Mouse (Mus musculus) spleen, postnatal 36 days (tissue): ENCODE data around the gene Nav2.

ENCODE experiments used
- DNase-seq, 2 experiments: peaks; one replicate each; pipeline ENCODE4 v3.0.0; 2022; ENCODE audit warnings: low spot score in 2 of 2, mixed read lengths in 1 of 2

The Nav2 gene

DNA sequence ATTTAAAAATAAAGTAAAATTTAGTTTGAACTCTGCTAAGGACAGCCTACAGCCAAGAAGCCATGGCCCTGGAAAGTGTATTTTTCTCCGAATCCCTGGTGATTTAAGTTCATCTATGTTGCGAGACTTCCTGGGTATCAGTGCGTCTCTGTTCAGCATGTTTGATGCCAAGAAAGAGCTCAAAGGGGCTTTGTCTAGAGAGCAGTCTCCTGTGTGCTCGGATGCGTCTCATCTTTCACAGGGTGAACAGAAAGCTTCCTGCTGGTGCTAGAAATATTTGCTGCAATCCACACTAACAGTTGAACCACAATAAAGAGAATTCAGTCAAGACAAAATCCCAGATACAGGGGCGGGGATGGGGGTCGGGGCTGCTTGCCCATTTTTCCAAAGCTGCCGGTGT lies 572.4 kb downstream of the Nav2 start:
- no peak for DNase-seq

DNA sequence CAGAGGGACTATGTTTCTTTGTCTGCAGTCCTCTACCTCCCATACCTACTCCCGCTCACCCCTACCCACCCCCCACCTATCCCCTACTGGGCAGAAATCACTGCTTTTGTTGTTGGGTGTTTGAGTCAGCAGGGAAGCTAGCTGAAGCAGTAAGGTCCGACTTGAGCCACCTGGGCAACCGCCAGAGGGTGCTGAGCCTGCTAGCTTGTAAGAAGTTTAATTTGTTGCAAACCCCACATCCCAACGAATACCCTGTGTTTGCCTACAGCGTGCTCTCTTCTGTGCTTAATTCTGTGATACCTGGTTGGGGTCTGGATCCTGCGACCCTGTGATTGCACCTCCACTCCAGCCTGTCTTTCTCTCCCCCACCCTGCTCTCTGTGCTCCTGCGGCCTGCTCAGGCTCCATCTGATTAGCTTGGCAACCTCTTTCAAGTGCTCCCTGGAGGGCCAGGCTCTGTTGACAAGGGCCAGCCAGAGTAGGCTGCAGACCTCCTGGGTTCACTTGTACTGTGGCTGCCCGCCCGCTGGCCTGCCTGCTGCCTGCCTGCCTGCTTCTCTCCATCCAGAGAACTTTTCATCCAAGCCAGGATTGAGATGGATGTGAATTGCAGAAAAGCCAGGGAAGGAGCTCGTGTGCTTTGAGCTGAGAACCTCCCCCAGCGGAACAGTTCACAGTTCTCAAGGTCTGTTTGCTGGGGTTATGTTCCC lies 575.7 kb downstream of the Nav2 start:
- DNase-seq: no peak

DNA sequence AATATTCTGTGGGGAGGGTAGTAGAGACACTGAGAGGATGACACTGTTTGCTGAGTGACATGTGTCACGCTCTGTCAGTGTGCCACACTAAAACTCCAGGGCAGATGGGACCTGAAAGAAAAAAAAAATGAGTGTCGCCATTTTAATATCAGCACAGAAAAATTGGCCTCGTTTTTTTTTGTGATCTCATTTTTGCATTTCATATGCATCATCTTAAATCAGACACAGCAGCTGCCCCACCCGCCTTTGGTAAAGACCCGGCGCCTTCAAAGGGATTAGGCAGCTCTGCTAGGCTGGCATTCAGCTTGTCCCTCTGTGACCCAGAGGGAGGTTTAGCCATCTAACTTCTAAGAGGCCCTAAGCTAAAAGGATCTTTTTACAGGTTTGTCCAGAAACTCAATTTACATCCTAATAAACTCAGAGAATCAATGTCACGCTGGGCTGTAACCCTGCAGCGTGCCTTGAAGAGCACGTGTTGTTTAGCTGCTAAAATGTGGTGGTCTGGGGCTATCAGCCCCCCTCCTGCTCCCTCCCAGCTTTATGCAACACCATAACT lies 576.9 kb downstream of the Nav2 start:
- DNase-seq: no peak

DNA sequence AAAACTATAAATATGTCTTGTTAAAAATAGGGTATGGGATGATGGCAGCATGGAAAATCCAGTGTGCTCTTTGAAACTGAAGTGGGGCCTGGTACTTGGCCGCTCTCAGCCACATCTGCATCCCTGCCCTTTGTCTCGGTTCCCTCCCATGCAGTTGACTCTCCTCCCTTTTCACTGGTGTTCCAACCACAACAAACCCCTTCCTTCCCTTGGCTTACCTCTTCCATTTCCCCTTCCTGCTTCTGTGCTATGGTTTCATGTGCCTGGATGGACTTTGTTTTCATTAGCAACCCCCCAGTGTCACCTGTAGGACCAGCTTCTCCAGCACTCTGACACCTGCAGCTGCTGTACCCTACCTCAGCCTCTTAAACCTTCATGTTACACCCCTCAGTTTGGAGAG lies 578.8 kb downstream of the Nav2 start:
- DNase-seq: no peak

DNA sequence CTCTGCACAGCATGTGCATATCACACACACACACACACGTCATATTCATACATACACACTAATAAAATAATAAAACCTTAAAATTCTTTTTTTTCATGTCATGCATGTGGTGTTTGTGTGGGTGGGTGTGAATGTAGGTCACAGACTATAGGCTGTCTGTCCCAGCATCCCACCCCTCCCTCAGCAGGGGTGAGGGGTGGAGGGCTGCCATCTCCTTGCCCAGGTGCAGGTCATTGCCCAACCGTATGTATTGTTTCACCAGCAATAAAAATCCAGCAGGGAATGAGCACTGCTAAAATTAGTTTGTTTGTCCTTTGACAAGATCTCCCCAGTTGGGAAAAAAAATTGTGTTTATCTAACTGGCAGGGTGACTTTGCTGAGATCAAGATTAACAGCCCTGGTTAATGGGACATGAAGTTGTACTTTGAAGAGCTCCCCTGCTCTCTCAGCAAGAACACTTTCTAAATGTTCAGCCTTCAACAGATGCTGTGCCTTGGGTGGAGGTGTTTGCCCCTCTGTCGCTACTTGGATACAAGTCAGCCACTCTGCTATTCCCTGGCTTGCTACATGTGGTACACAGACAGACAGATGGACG lies 580.1 kb downstream of the Nav2 start:
- no peak for DNase-seq

DNA sequence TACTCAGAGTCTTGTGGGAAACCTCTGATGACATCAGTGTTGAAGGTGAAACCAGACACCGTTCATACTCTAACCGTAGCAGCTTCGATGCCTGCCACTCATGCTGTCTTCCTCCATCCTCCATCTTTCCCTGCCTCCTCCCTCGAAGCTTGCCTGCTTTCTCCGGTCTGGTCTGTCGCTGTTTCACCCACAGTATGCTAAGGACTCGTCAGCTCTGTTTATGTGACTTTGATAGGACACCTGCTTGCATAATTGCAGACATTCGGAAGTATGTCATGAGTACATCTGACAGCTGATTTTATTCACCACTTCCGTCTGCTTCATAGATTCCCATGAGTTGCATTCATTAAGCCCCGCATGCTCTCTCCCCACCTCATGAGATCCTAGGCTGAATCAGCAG lies 582.3 kb downstream of the Nav2 start:
- DNase-seq: no peak

DNA sequence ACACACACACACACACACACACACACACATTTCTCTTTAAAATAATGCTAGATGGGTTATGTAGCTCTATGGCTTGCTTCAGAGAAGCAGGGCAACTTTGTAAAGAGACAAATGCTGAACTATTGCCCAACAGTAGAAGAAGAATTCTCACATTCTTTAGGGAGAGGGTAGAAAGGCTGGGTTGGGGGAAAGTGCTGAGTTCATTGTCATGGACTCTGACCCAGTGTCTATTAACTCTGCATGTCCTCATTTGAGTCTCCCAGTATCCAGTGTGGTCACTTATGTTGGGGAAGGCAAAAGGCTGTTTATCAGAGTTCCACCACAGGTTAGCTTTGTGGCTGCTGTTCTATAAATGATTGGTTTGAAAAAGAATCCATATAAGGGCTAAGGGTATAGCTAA lies 584.1 kb downstream of the Nav2 start:
- no peak for DNase-seq

DNA sequence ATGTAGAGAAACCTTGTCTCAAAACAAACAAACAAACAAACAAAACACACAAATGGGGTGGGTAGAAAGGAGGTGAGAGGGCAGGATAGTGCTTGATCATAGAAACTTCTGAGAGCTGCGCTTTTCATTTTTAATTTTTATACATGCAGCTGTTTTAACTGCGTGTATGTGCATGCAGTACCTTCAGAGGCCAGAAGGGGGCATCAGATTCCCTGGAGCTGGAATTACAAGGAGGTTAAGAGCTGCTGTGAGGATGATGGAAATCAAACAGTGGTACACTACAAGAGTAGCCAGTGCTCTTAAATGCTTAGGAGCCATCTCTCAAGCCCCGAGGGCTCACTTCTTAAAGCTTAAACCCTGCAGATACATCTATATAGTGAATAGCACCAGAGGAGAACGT lies 584.7 kb downstream of the Nav2 start:
- peak in 1 of 2 experiments; percentile 6 for DNase-seq

DNA sequence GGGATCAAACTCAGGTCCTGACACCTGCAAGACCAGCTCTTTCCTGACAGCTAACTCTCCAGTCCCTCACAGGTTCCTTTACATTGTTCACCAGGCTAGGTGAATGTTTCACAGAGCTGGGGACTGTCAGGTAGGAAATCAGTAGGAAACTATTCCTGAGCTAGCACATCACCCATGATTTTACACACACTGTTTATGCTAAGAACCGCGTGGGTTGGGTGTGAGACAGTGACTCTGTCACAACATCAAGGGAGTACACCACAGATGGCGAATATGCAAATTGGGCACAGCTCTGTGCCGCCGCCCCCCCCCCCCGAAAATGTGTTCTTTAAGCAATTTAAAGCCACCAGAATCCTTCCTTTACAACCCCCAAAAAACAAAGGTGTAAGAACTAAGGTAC lies 586.1 kb downstream of the Nav2 start:
- DNase-seq: no peak

DNA sequence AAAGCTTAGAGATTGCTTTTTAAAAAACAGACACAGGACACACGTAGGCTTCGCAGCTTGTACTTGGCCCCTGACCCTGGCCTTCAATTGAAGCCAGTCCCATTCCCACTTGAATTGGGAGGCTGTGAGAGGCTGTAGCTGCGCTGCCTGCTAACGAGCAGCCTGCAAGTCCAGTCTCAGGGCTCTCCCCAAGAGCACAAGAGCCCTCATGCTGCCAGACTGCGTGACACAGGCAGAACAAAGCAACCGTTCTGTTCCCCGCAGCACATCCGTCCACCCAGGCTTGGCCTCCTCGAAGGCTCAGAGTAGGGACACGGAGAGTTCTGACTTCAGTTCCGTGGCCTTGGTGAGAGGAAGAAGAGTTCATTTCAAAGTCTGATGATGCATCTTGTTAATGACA lies 587.6 kb downstream of the Nav2 start:
- no peak for DNase-seq

DNA sequence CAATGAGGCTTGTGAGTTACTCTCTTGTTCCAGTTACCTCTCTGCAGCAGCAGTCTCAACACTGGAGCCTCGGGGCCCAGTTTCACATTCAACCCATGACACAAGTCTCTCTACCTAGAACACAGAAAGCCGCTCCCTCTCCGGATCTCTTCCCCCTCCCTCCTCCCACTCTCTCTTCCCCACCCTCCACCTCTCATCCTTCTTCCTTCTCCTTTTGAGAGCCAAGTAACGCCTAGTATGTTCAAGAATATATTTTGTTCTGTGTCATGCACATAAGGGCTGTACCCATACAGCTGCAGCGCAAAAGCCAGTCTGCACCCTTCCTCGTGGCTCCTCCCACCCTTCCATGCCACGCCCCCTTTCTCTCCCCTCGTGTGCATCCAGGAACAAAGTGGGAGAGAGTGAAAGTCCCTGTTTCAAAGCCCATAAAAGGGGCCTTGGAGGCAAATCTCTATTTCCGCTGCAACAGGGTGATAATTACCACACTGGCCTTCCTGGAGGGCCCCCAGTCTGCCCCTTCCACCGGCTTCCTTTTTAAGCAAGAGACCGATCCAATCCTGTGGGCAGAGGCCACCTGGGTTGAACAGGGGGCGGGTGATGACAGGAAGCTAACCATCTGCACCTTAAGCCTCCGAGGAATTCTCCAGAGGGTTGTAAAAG lies 588.4 kb downstream of the Nav2 start:
- peak in 1 of 2 experiments; percentile 1 for DNase-seq

DNA sequence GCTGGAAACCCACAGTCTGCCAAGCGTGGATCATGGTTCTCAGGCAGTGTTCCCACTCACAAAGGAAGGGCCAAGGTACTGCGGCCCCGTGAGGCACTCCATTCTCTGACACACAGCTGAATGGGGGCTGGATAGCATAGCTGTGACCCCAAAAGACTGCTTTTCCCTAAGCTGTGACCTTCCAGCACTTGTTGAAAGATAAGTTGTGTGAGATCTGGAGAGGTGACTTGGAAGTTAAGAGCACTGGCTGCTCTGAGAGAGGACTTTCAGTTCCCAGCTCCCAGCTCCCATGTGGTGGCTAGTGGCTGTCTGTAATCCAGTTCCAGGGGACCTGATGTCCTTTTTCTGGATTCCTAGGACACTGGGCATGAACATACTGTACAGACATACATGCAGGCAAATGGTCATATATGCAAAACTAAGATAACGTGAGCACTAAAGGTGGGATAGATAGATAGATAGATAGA lies 588.9 kb downstream of the Nav2 start:
- no peak for DNase-seq

DNA sequence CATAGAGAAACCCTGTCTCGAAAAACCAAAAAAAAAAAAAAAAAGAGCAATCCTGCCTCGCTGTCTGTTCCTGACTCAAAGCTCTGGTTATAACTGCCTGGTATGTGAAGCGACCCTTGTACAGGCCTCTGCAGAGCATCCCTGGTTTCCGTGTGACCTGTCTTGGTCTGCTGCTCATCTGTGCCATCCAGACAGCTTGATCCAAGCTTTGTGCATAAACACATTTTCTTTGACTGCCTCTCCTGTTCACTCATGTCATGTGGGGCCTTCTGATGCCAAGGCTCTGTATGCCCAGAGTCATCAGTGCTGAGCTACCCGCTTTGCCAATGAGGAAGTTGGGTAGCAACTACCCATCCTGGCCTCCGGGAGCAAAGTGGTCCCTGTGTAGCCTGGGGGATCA lies 591.1 kb downstream of the Nav2 start:
- DNase-seq: no peak

DNA sequence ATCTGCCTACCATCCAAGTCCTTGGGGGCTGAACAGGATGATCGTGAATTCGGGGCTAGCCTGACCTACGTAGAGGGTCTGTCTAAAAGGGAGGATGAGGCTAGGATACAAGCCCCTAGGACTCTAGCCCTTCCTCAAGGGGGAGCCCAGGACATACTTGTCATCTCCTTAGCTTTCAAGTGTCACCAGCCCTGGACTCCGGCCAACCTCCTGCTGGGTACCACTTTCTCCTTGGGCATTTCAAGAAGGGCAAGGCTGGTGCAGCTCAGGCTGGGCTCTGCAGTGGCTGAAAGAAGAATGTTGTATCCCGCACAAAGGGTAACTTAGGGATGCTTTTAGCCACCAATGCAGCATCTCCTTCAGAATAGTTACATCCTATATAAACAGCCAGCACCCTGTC lies 592.4 kb downstream of the Nav2 start:
- no peak for DNase-seq

DNA sequence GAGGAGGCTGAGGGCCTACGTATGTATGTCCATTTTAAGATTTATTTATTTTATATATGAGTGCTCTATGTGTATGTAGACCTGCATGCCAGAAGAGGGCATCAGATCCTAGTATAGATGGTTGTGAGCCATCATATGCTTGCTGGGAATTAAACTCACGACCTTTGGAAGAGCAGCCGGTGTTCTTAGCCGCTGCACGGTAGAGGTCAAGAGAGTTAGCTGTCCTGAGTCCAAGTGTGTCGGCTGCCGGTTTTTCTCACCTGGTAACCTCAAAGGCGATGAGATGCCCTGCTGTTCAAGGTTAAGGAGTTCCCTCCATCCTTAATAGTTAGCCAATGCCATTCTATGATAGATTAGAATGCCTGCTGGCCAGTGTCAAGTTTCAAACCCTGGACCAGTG lies 594.9 kb downstream of the Nav2 start:
- no peak for DNase-seq

DNA sequence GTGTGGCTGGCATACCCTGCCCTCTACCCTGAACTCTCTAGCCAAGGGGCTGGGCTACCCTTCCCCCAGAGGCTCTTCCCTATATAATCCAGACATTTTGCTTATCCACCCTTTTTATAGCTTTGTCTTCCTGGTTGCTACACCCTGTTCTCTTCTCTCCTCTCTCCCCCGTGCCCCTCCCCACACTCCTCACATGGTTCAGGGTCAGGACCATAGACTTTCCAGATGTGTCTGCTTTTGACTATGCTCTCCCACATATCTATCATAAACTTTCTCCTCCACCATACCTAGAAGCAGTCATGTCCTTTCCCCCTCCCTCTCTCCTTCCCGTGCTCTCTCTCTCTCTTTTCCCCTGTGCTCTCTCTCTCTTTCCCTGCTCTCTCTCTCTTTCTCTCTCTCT lies 595.4 kb downstream of the Nav2 start:
- DNase-seq: no peak

DNA sequence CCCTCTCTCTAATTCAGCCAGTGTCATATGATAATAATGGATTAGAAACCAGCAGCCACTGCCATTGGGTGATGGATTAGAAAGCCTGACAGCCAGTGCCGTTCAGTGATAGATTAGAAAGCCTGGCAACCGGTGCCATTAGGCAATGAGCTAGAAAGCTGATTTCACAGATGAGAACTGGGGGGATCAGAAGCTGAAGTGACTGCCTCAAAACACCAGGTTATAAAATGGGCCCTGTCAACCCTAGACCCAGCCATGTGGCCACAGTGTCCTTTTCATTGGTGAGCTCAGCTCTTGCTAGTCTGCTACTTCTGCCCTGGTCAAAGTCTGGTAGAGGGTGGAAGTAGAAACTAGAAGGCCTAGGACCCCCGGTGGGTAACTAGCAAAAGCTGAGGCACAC lies 595.8 kb downstream of the Nav2 start:
- DNase-seq: no peak

DNA sequence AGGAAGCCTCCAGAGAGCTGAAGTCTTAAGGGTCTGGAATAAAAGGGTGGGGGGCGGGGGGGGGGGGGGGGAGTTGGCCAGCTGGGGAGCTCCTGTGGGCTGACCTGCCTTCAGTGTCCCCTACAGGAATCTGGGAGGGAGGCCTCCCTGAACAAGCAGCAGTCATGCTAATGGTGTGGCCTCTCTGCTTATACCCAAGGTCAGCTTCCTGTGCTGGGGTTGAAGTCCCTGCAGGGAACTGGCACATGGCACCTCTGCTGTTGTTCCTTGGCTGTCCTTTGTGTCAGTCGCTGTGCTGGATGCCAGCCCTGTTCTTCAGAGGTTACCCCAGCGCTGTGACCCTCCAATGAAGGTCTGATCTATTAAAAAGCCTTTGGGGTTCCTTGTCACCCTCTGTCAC lies 596.5 kb downstream of the Nav2 start:
- no peak for DNase-seq

DNA sequence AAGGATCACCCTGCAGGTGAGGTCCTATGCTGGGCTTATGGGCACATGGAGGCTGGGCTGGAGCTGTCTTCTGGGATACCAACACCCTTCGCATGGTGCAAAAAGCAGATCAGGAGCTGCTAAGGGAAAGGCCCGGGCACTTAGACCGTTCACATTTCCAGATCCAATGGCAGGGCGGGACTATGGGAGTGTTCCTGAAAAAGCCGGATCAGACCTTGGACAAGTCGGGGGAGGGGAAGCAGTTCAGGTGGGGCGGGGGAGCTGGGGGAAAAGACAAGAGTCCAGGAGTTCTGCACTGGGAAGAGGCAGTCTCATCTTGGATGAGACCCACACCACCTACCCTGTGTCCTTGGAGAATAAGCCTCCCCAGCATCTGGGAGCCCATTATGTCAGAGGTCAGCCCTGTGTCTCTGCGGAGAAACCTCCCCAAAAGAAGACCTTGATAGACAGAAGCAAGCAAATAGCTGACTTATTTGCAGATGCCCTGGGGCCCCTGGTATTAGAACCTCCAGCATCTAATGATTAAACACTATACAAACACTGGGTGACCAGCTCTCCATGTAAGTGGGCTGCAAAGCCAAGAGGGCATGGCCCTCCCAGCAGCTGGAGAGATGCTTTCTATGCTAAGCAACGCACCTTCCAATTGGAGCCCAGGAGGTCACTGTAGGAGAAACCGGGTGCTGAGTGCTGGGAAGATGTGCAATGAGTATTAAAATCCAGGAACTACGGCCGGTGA lies 597.7 kb downstream of the Nav2 start:
- DNase-seq: no peak

DNA sequence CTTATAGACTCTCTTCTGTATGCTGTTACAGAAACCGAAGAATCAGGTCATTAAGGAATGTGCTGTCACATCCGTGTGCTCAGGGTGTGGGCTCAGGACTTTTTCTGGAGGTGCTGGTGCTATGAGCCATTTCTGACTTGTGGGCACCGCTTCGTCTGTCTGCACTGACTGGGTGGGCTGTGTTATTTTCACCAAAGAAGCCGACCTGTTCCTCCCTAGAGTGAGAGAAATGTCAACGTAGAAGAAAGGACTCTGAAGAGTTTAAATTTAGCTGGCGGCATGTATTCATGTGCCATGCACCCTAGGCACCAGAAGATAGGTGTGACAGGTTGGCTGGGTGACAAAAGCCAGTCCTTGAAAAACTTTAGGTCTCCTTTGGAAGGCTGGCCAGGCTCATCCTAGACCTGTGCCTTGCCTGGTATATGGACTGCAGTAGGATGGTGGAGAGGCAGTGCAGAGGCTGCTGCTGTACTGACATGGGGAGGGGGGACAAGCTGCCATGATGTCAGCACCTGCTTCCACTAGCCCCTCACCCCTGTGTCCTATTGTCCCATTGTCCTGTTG lies 599.5 kb downstream of the Nav2 start:
- DNase-seq: no peak

DNA sequence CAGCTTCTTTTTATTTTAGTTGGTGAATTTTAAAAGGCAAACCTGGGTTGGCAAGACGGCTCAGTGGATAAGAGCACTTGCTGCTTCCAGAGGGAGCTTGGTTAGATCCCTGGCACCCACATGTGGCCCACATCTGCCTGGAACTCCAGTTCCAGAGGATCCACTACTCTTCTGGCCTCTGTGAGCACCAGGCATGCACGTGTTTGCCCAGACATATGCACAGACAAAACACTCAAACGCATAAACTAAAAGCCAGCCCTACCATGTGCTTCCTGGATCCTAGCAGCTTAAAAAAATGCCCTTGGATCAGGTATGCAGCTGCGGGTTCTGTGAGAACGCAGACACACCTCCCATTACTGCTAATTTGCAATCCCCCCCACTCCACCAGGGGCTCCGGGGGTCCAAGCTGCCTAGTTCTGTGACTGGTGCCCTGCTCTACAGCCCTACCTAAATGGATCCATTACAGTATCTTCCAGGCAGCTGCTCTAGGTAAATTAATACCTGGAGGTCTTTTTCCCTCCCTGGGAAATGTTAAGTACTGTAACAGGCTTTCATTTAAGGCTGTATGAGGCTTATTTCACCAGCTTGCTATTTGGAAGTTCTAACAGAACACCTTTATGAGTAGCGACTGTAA lies 603.4 kb downstream of the Nav2 start:
- DNase-seq: no peak
